Mouse (Mus musculus) midbrain, postnatal 0 days (tissue): ENCODE data around the gene Abcf1. TPM values are rescaled to one million over a fixed set of nuclear protein-coding genes. Genes with fewer than 3 reads are reported as not detected.

Experiments
- ATAC-seq: fragments of 200-750 bp; cut with Nextera tagmentation; 2 replicates; pipeline ENCODE4 v1.8.0; 2017; ENCODE audit warnings: moderate number of reproducible peaks, mild to moderate bottlenecking, moderate TSS enrichment, moderate library complexity; ENCODE audit not compliant: low FRiP score
- DNase-seq: peaks from one replicate; pipeline ENCODE4 v3.0.0-alpha.2; 2015; ENCODE audit warnings: low spot score
- H3K27ac ChIP-seq: fragments of 300-500 bp; sonication (generic); 2 replicates; pipeline ENCODE4 v1.5.1; 2014; ENCODE audit warnings: low read depth, mild to moderate bottlenecking, low read length, mixed read lengths
- H3K27me3 ChIP-seq: fragments of 300-500 bp; sonication (generic); 2 replicates; pipeline ENCODE4 v1.6.1; 2014; ENCODE audit warnings: low read length, control low read depth, mixed read lengths; ENCODE audit not compliant: insufficient read depth
- H3K36me3 ChIP-seq: fragments of 300-500 bp; sonication (generic); 2 replicates; pipeline ENCODE4 v1.6.1; 2014; ENCODE audit warnings: low read length, control low read depth, mixed read lengths; ENCODE audit not compliant: insufficient read depth
- H3K4me1 ChIP-seq: fragments of 300-500 bp; sonication (generic); 2 replicates; pipeline ENCODE4 v1.6.1; 2014; ENCODE audit warnings: mild to moderate bottlenecking, control low read depth, antibody characterized with exemption, low read length, mixed read lengths; ENCODE audit not compliant: insufficient read depth
- H3K4me2 ChIP-seq: fragments of 300-500 bp; sonication (generic); 2 replicates; pipeline ENCODE4 v1.6.1; 2014; ENCODE audit warnings: low read depth, mild to moderate bottlenecking, low read length, mixed read lengths; ENCODE audit not compliant: poor library complexity, severe bottlenecking
- H3K4me3 ChIP-seq: fragments of 300-500 bp; sonication (generic); 2 replicates; pipeline ENCODE4 v1.5.1; 2014; ENCODE audit warnings: low read depth, mild to moderate bottlenecking, low read length, moderate library complexity
- H3K9ac ChIP-seq: fragments of 300-500 bp; sonication (generic); replicated peaks from 2 replicates; pipeline ENCODE4 v1.6.1; 2014; ENCODE audit warnings: mild to moderate bottlenecking, low read length, moderate library complexity, mixed read lengths; ENCODE audit not compliant: poor library complexity, severe bottlenecking
- H3K9me3 ChIP-seq: fragments of 300-500 bp; sonication (generic); 2 replicates; pipeline ENCODE4 v1.6.1; 2016; ENCODE audit warnings: low read length, control low read depth
- CTCF ChIP-seq: IDR thresholded peaks from 2 replicates; pipeline ENCODE4 v1.5.1; 2016; ENCODE audit warnings: antibody characterized with exemption, mild to moderate bottlenecking
- WGBS: fragments of 180-500 bp; shearing (Covaris S2); extraction: QIAGEN DNeasy Blood & Tissue Kit; methylation state at CpG from one replicate; pipeline ENCODE4 v1.1.7; 2014; 5-methylcytosine and 5-hydroxymethylcytosine counted together
- polyA plus RNA-seq: library from polyadenylated mRNA; unstranded; fragments of >200 nt; fragmentation: Nextera tagmentation; extraction: Ambion mirVana; gene quantifications from 2 replicates; pipeline ENCODE4 v1.2.1, GENCODE M21; 2015
- total RNA-seq: library from RNA; depleted of rRNA; stranded (reverse); fragments of >200 nt; gene quantifications from 2 replicates; pipeline ENCODE4 v1.2.3, GENCODE M21; 2014

Gene Abcf1
- total and polyA plus RNA-seq, 2 experiments from 2014 or later: 61.8 to 100 TPM

DNA sequence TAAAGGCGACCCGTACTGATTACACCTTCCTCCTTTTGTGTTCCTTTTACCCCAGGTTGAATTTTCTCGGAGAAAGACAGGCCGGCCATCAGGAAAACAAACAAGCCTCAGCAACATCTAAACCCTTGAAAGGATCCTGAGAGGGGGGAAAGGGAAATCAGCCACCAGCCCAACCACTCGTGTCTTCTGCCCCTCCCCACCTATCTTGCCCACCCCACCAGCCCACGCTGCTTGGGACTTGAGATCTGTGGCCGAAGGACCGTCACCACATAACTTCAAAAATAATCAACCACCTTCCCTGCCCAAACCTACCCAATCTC lies 52.5 kb downstream of the Abcf1 start:
- H3K4me1 ChIP-seq: peaks cover 11% of the 10 kb centered on the region; the same call in 1 of the 2 replicates
- peak overlapping the region; percentile 98 for H3K27ac ChIP-seq
- H3K9me3 ChIP-seq: no peaks in the 10 kb centered on the region
- H3K4me3 ChIP-seq: peak overlapping the region; percentile 49
- no peaks in the 10 kb centered on the region for H3K36me3 ChIP-seq
- 1% methylated on average over 8 of the region's 8 CpGs for WGBS
- no peaks in the 10 kb centered on the region for H3K27me3 ChIP-seq
- DNase-seq (no peak), ATAC-seq (no peak)
- TF ChIP-seq CTCF: no peak
- peak overlapping the region; percentile 64 for H3K4me2 ChIP-seq
- peak overlapping the region; percentile 91 for H3K9ac ChIP-seq

GRCm38 (mm10) chr17:35916297-35917142 lies 53.0 kb downstream of the Abcf1 start, which contains the start of the genes Mrps18b and Ppp1r10:
Mrps18b (minus strand) TSS chr17:35916389.
Ppp1r10 (plus strand) TSS chr17:35916434.
- H3K9me3 ChIP-seq: no peaks in the 10 kb centered on the region
- ATAC-seq (peak; percentile 92), DNase-seq (peak; percentile 100)
- H3K4me1 ChIP-seq: peaks cover 7% of the 10 kb centered on the region; the same call in 1 of the 2 replicates
- peak within 1 kb of the TSS; percentile 49 for H3K4me3 ChIP-seq
- no peaks in the 10 kb centered on the region for H3K27me3 ChIP-seq
- H3K4me2 ChIP-seq: peak within 1 kb of the TSS; percentile 73
- peak within 1 kb of the TSS; percentile 91 for H3K9ac ChIP-seq
- peak; percentile 80 for TF ChIP-seq CTCF
- H3K36me3 ChIP-seq: no peaks in the 10 kb centered on the region
- under 1% methylated on average over 83 of the region's 83 CpGs for WGBS
- H3K27ac ChIP-seq: peak within 1 kb of the TSS; percentile 98

GRCm38 (mm10) chr17:35915538-35916296 lies 53.8 kb downstream of the Abcf1 start:
- Histone ChIP-seq H3K27ac (peak overlapping the region; percentile 98), H3K9me3 (no peaks in the 10 kb centered on the region), H3K36me3 (no peaks in the 10 kb centered on the region), H3K4me2 (peak overlapping the region; percentile 73), H3K4me3 (peak overlapping the region; percentile 49), H3K4me1 (peaks cover 4% of the 10 kb centered on the region; the same call in 1 of the 2 replicates), H3K27me3 (no peaks in the 10 kb centered on the region), H3K9ac (peak overlapping the region; percentile 53)
- 4% methylated on average over 28 of the region's 28 CpGs for WGBS
- DNase-seq (no peak), ATAC-seq (no peak)
- TF ChIP-seq CTCF: no peak

GRCm38 (mm10) chr17:35914975-35915374 lies 54.6 kb downstream of the Abcf1 start:
- Histone ChIP-seq H3K9ac (no peak overlapping the region), H3K4me2 (no peak overlapping the region), H3K4me1 (peaks cover under 1% of the 10 kb centered on the region; the same call in 1 of the 2 replicates), H3K9me3 (no peaks in the 10 kb centered on the region), H3K27me3 (no peaks in the 10 kb centered on the region), H3K36me3 (no peaks in the 10 kb centered on the region), H3K27ac (no peak overlapping the region), H3K4me3 (no peak overlapping the region)
- ATAC-seq (no peak), DNase-seq (no peak)
- WGBS: 83% methylated on average over 6 of the region's 6 CpGs
- TF ChIP-seq CTCF: peak; percentile 28; the same call in 1 of the 2 replicates

GRCm38 (mm10) chr17:35909919-35910369 lies 59.6 kb downstream of the Abcf1 start, which contains the start of gene Atat1:
Atat1 (minus strand) TSS chr17:35910075.
- TF ChIP-seq CTCF: 0 out of 2 replicates have a peak, but pooled peaks have one; percentile 0
- peak within 1 kb of the TSS; percentile 83 for H3K4me2 ChIP-seq
- no peaks in the 10 kb centered on the region for H3K27me3 ChIP-seq
- ATAC-seq (peak; percentile 94), DNase-seq (peak; percentile 96)
- peak within 1 kb of the TSS; percentile 79 for H3K27ac ChIP-seq
- no peaks in the 10 kb centered on the region for H3K9me3 ChIP-seq
- H3K9ac ChIP-seq: peak within 1 kb of the TSS; percentile 82
- H3K4me1 ChIP-seq: peaks cover 8% of the 10 kb centered on the region
- WGBS: 2% methylated on average over 25 of the region's 25 CpGs
- H3K36me3 ChIP-seq: peaks cover 14% of the 10 kb centered on the region
- peak within 1 kb of the TSS; percentile 60 for H3K4me3 ChIP-seq
